Mouse (Mus musculus): ENCODE measurements around the gene 1700022I11Rik.

GRCm38 (mm10) chr4:42949051-42949675, 20.2 kb upstream of the 1700022I11Rik start:
- TF ChIP-seq GATA1 (IDR thresholded peaks at IDR 0.05; ENCODE audit: low read length) = no peak
- TF ChIP-seq TAL1 (IDR thresholded peaks at IDR 0.05; ENCODE audit: low read length) = no peak
